Mouse (Mus musculus) left cerebral cortex, postnatal 14 days (tissue): Measurements from ENCODE around the gene Rbms3. TPM values are rescaled to one million over a fixed set of nuclear protein-coding genes. Genes with fewer than 3 reads are reported as not detected.

Experiments used
- DNase-seq, 2 experiments: peaks; one replicate each; pipeline ENCODE4 v3.0.0; 2021 to 2022; ENCODE audit warnings: low spot score in 2 of 2, mixed read lengths in 1 of 2
- intact Hi-C: fragments of 180-260 bp; cut with DNase I; formaldehyde crosslinking; loops from one replicate; pipeline ENCODE4 v1.15.1; 2025
- total RNA-seq, 2 experiments: library from RNA; stranded (reverse); gene quantifications; 2 replicates each; pipeline ENCODE4 v1.2.3; 2021

Gene Rbms3
- total RNA-seq, 2 experiments from 2014 or later, result 12.9 to 14.4 TPM

DNA sequence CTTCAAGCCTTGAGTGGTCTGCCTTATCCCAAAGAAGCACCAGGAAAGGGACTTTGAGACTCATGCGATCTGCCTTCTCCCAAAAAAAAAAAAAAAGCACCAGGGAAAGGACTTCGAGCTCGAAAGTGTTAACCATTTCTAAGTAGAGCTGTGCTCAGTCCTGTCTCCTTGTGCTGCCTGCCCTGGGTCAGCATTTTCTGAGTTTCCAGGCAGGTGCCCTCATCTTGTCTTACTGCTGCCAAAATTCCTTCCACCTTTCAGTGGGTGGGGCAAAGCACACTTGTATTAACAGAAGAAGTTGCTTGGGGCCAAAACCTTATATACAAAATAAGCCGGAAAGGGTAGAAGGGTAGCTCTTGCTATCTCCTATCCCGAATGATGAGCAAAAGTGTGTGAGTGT, 248.8 kb downstream of the Rbms3 start:
- DNase-seq, result no peak
- intact Hi-C loops, result no loop called here

DNA sequence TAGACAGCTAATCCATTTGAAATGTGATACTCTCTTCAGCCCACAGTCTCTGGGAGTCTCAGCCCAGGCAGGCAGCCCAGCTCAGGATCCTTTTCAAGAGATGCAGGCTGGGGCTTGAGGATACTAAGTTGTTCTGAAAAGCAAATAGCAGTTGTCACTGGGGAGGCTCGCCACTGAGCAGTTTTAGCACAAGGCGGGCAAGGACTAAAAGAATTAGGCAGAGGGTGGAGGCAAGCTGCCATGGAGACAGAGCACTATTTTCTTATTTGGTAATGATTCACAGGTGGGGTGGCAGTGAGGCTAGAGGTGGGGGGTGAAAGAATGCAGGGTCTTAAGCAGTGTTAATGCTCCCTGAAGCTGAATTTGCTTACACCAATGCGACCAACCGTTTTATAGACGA, 249.6 kb downstream of the Rbms3 start:
- peak; percentile 7 to 18 for DNase-seq
- intact Hi-C loops, result no loop called here

DNA sequence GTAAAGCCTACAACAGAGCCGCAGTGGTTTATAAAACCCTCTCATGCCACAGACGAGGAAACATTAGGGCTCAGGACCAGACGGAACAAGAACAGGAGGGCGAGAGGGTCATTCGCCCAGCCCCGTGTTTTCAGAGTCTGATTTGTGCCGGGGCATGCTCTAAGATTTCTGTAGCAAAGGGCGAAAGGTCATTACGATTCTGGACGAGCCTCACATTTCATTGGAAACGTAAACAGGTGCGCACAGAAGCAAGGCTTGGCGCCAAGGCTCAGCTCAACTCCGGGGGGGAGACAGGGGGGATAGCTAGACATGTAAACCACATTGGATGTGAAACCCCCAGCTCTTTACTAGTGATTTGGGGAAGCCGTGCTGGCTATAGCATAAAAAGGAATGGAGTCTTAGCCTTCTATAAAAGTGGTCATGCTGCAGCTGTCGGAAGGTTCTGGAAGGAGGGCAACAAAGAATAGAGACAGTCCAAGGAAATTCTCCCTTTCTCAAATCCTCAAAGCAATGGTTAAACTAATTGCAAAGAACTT, 250.2 kb downstream of the Rbms3 start:
- intact Hi-C loops, result no loop called here
- DNase-seq, result no peak

DNA sequence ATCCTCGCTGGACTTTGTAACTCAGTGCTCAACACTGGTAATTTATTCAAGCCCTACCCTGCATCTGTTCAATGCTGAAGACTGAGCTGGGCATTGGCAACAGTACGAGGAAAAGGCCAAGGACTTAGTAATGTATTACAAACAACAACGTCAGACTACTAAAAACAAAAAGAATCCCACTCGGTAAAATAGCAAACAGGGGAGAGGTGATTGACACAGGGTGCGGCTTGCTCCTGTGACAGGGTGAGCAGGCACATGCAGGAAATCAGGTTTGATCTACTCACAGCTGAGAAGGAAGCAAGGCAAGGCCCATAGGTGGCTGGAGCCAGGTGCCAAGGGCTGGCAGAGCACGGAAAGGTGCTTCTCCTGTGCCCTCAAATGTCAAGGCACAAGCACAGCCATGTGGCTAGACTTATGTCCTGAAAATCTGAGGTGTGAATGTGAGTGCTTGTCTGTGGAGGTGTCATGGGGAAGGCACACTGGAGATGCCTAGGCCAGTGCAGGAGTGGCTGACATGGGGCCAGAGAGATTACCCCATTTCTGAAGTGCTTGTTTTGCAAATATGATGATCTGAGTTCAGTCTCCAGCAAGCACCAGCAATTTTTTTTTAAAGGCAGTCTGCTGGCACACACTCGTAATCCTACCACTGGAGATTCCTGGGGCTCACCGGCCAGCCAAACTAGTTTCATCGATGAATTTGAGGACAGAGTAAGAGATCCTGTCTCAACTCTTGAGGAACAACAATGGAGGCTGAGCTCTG, 251.4 kb downstream of the Rbms3 start:
- intact Hi-C loops, result no loop called here
- no peak for DNase-seq

DNA sequence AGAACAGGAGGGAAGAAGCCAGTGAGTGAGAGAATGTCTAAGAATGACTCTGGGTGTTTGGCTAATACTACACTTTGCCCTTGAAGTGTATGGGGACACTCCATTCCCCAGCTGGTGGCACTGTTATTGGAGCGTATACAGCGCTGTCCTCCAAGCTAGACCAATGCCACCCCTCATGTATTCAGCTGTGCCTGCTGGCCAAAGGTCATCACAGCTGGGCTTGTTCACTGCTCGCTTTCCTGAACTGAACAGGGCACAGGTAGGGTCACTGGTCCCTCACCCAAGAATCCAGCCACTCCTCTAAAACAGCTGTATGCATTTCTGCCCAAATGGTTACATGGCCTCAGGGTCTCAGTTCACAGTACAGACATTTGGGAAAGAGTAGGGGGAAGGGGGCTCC, 253.9 kb downstream of the Rbms3 start:
- DNase-seq, result no peak
- intact Hi-C loops, result no loop called here

DNA sequence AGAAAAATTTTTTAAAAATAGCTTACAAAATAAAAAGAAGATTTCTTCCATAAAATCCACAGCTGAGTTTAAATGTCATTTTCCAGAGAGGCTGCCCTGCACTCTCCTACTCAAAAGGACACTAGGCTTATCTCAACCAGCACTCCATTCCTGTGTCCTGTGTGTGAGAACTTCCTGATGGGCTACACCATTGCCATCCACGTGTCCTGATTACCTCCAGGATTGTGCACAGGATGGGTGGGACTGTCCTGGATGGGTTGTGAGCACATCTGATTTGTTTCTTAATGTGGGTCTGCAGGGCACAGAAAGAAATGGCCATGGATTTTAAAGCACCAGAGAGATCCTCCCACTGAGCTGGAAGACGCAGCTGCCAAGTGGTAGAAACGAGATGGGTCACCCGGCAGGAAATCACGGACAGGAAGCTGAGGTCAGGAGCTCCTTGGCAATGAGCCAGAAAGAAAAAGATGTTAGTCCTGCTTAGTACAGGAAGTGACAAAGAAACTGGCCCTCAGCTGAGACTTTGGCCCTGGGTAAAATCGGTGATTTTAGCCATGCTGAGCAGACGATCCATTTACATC, 256.5 kb downstream of the Rbms3 start:
- intact Hi-C loops, result no loop called here
- DNase-seq, result no peak

DNA sequence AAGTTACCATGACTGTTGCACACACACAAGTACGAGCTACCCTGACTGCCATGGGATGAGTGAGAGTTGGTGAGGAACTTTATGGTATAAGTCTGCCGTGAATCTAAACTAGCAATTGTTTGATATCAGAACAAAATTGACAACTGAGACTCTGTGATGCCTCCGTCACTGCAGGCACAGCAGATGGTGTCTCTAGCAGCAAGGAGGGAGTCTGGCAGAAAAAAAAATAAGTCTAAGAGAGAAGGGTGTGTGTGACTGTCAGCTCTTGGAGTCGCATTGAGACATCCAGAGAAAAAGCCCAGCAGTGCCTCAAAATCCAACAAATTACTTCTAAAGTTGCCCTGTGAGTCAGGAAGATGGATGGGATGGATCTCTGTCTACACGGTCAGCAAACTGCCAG, 257.7 kb downstream of the Rbms3 start:
- peak in 1 of 2 experiments; percentile 19 for DNase-seq
- intact Hi-C loops, result no loop called here

DNA sequence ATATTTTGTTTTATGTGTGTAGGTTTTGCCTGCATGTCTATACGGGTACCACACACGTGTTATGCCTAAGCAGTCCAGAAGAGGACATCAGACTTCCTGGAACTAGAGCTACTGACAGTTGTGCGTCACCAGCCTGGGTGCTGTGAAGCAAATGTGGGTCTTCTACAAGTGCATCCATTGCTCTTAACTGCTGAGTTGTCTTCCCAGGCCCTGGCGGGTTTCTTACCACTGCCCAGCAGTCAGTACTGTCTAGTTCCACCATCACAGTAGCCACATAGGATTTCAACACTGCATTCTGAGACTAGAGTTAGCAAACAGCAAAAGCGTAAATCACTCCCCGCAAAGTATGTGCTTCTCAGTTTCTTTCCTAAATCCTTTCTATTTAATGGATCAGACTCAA, 259.6 kb downstream of the Rbms3 start:
- DNase-seq, result no peak
- intact Hi-C loops, result no loop called here

DNA sequence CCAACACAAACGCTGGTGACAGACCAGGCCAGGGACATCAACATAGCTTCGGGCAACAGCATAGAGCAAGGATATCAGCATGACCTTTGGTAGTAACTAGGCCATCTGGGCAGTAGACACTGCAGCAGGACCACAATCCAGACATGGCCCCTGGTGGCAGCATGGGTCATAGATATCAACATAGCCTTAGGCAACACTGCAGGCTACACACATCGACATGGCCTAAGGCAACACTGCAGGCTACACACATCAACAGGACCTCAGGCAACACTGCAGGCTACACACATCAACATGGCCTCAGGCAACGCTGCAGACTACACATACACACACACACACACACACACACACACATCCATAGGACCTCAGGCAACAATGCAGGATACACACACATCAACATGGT, 261.7 kb downstream of the Rbms3 start:
- intact Hi-C loops, result no loop called here
- DNase-seq, result no peak

DNA sequence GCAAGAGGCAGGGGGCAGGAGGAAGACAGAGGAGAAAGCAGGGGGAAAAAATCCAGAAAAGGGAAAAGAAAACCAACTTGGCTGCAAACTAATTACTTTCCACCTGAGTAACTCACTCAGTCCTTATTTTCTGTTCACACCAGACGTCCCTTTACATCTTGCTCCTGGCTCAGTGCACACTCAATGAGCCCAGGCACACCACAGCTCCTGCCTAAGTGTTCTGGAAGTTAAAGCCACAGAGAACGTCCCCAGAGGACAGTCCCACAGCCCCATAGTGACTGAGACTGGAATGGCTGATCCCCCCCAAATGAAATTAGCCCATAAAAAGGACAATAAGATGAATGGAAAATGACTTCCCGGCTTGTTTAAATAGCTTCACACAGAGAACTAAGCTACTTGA, 265.1 kb downstream of the Rbms3 start:
- intact Hi-C loops, result no loop called here

DNA sequence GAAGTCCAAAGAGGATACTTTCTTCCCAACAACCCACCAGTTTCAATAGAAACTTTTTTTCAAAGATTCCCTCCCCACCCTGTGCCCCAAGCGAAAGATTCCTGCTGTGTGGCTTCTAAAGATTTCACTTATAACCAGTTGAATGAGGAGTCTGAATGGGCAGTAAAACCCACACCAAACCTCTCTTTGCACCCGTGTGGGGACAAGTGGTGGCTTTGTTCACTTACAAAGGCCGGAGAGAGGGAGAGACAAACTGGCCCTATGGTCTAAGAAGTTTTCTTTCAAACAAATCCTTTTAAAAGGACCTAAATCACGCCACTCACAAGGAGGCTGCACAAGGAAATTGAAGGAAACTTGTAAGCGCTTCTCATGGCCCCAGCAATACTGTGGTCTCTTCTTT, 268.3 kb downstream of the Rbms3 start:
- DNase-seq, result no peak
- intact Hi-C loops, result no loop called here

More for the DNA sequence above, 265.1 kb downstream of the Rbms3 start:
- DNase-seq, result no peak

DNA sequence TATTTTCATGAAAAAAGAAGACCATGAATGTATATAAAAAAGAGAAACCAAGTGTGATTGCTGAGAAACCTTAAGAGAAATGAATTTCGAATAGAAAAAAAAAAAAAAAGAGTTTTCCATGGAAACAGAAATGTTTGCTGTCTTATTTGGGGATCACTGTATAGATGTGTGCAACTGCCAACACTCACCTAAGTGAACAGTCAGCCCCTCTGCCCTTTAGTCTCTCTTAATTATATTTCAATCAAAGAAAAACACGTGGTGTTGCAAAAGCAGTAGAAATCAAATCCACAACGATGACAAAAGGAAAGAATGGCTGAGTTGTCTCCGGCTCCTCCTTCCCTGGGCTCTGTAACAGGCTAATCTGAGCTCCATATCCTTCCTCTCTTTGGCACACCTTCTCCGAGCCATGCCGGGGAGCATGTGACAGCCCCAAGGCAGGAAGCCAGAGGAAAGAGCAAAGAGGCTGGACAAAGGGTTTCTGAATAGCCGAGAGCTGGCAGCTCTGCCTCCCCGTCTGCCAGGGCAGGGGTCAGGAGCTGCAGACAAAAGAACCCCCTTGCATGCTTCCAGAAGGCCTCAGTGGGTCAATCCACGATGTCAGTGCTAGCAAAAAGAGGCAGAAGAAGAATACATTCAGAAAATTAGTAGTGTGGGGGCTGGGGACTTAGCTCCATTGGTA, 272.8 kb downstream of the Rbms3 start:
- intact Hi-C loops, result no loop called here
- peak; percentile 19 to 37 for DNase-seq

DNA sequence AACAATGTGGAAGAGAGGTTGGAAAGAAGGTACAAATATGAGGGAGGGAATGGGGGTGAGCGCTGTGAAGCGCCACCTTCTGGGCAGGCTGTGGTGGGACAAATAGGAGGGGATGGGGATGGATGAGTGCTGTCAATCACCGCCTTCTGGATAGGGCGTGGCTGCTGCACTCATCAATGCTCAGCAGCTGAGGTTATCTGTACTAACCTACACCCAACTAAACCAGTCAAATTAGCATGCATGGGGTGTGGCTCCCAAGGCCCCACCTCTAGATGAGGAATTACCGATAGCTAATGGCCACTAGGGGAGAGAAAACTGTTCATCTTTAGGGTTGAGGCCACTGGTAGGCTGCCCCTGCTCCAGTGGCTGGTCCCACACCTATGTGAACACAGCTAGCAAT, 274.2 kb downstream of the Rbms3 start:
- intact Hi-C loops, result no loop called here
- no peak for DNase-seq

DNA sequence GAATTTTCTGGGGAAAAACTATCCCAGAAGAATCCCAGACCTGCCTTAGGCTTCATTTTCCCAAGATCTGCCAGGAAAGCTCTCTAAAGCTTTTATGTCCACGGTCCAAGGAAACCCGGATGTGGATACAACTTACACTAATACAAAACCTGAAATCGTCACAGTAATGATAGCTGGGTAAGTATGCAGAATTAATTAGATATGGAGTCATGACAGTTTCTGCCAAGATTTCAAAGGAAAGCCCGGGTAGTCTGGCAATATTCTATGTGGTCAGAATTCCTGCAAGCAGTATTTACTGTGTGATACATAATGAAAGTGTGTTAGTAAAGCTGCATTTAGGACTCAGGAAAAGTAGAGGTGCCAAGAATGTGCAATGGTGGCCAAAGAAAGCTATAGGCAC, 287.4 kb downstream of the Rbms3 start:
- intact Hi-C loops, result no loop called here
- DNase-seq, result no peak

DNA sequence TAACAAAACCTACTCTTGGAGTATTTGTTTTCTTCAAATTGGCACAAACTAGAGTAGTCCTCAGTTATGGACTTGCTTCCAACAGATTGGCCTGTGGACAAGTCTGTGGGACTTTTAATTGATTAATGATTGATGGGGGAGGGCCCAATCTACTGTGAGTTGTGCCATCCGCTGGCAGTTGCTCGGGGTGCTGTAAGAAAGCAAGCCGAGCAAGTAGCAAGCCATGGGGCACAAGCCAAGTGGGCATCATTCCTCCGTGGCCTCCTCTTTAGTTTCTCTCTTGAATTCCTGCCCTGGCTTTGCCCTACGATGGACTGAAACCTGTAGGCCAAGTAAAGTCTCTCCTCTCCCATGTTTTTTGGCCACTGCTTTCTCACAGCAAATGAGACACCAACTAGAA, 299.0 kb downstream of the Rbms3 start:
- no peak for DNase-seq
- intact Hi-C loops, result no loop called here

DNA sequence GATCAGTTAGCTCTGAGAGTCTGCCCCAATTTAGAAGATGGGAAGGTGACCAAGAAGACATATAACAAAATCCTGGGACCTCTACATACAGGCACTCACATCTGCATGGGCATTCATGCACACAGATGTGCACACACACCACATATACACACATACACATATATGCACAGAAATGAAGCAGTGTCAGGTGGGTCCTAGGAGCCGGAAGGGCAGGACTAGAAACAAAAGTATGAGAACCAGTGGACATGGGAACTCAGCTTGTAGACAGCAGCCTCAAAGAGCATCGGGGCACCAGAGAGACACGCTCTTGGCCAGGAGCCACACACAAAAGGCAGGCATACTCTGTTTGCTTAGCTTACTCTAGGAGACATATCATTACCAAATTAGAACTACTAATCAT, 310.4 kb downstream of the Rbms3 start:
- no peak for DNase-seq
- intact Hi-C loops, result no loop called here

DNA sequence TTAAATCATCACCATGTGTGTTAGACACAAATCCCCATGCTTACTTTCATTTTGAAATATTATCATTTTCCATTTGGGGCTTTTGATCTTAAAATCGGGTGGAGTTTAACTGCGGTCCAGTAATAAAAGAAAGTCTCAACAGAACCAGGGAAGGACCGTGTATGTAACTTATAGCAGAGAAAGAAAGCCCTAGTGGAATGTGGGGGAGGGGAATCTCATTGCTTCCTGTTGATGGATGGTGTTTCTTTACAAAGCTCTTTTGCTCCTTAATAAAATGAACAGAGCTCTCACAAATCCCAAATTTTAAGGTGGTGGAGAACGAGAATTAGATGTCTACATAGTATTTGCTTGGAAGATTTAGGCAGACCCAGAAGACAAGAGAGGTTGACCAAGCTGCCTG, 311.3 kb downstream of the Rbms3 start:
- intact Hi-C loops, result no loop called here
- no peak for DNase-seq

DNA sequence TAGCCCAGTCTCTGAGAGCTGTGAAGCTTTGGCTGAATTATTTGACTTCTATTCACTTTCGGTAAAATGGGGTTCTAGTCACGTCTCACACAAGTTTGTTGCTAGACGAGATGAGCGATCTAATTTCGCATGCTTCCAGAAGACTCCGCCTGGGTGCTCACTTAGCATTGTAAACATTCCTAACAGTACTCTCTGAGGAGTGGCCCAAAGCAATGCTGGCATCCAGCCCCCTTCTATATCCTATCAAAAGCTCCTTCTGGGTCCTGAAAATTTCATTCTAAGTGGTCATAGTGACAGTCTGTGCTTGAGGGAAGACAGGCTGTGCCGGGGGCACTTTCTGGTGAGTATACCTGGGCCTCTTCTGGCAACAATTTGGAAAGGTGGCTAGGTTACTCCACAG, 312.5 kb downstream of the Rbms3 start:
- intact Hi-C loops, result no loop called here
- no peak for DNase-seq

DNA sequence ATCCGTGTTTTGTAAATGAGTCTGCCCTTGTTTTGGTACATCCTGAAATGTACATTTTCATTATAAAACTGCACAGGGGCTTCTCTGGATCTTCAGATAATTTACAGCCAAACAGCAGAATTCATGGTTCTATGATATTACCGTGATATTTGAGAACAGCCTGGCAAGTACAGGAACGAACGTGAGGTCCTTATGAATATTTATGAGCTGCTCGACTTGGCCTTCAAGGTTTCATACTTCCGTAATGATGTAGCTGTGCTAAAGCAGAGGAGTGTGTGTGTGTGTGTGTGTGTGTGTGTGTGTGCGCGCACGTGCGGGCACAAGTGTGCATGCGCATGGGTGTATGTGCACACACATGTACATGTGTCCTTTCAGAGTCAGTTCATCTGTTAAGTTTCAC, 316.1 kb downstream of the Rbms3 start:
- no peak for DNase-seq
- intact Hi-C loops, result no loop called here

DNA sequence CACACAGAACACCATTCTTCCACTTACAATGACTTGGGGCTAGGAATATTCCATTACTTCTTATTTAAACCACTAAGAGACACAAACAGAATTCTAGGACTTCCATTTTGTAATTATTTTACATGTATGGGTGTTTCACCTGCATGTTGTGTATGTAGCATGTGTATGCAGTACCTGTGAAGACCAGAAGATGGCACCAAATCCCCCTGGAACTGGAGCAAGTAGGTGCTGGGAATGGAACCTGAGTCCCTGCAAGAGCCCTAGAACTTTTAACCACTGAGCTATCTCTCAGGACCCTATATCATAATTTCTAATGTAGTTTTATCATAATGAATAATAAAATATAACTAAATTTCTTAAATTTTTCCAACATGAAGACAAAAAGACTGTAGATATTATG, 319.9 kb downstream of the Rbms3 start:
- DNase-seq, result no peak
- intact Hi-C loops, result no loop called here

DNA sequence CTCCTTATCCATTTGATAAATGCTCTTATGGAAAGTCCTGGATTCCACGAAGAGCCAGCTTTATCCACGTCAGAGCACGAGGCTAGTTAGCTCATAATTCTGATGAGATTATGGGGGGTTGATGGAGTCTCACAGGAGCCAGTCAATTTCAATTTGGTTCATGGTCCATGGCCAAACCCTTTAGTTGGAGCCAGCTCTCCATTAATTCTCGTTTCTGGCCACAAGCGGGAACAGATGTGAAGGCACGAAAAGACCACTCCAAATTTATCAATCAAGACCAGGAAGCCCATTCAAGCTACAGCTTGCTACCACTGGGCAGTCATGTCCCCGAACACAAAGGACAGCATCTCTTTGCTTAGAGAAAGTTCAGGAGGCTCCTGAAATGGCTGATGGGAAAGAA, 330.7 kb downstream of the Rbms3 start:
- no peak for DNase-seq
- intact Hi-C loops, result no loop called here
